Mouse (Mus musculus): Measurements from ENCODE around the gene Galnt2. TPM values are rescaled to one million over a fixed set of nuclear protein-coding genes. Genes with fewer than 3 reads are reported as not detected.

Galnt2 gene
- polyA plus RNA-seq, 1 experiment from 2014 or later = 129 TPM

- ChIA-PET CTCF (no interaction called here), POLR2A (interaction anchor here (0.7 kb wide), 1 partner anchor 269 kb away, joined by 3 read pairs; no protein-coding TSS in a partner anchor)
- in situ Hi-C loops (cut with MboI; ENCODE audit: low pct_unique_long_range_greater_than_20kb) = no loop called here
- no peaks in the 10 kb centered on the region for H3K27me3 ChIP-seq
- DNase-seq (ENCODE audit: low read depth, low spot score) (no peak), ATAC-seq (no peak)
- TF ChIP-seq CTCF (IDR thresholded peaks at IDR 0.05) = no peak
Measured at GRCm38 (mm10) chr8:124279690-124279985, 48.4 kb downstream of the Galnt2 start.

GRCm38 (mm10) chr8:124281700-124282541, 50.7 kb downstream of the Galnt2 start:
- CTCF ChIA-PET = interaction anchor here (1.5 kb wide), 1 partner anchor 11 kb away, joined by 3 read pairs; no protein-coding TSS in a partner anchor

GRCm38 (mm10) chr8:124282878-124283630, 51.9 kb downstream of the Galnt2 start:
- ATAC-seq (no peak), DNase-seq (ENCODE audit: low read depth, low spot score) (no peak)
- no peak for TF ChIP-seq CTCF (IDR thresholded peaks at IDR 0.05)
- no peaks in the 10 kb centered on the region for H3K27me3 ChIP-seq
- in situ Hi-C loops (cut with MboI; ENCODE audit: low pct_unique_long_range_greater_than_20kb) = loop anchor here (5.0 kb wide), 1 partner anchor 59 kb away; no protein-coding TSS in a partner anchor
- POLR2A ChIA-PET = no interaction called here
- CTCF ChIA-PET = no interaction called here

More at GRCm38 (mm10) chr8:124281700-124282541, 50.7 kb downstream of the Galnt2 start:
- H3K27me3 ChIP-seq = no peaks in the 10 kb centered on the region
- TF ChIP-seq CTCF (IDR thresholded peaks at IDR 0.05) = no peak
- no peak for DNase-seq (ENCODE audit: low read depth, low spot score)
- in situ Hi-C loops (cut with MboI; ENCODE audit: low pct_unique_long_range_greater_than_20kb) = loop anchor here (5.0 kb wide), 1 partner anchor 60 kb away; no protein-coding TSS in a partner anchor
- ATAC-seq = no peak
- POLR2A ChIA-PET = no interaction called here

- DNase-seq (ENCODE audit: low read depth, low spot score) (no peak), ATAC-seq (no peak)
- in situ Hi-C loops (cut with MboI; ENCODE audit: low pct_unique_long_range_greater_than_20kb) = loop anchor here (5.0 kb wide), 1 partner anchor 59 kb away; no protein-coding TSS in a partner anchor
- ChIA-PET POLR2A (interaction anchor here (0.6 kb wide), 1 partner anchor 442 kb away, joined by 3 read pairs; no protein-coding TSS in a partner anchor), CTCF (interaction anchor here (1.0 to 2.1 kb wide), 3 partner anchors 13 to 33 kb away, joined by 3 to 5 read pairs (median 4); no protein-coding TSS in a partner anchor)
- no peaks in the 10 kb centered on the region for H3K27me3 ChIP-seq
- no peak for TF ChIP-seq CTCF (IDR thresholded peaks at IDR 0.05)
Measured at GRCm38 (mm10) chr8:124283644-124284332, 52.6 kb downstream of the Galnt2 start.

- no peak for TF ChIP-seq CTCF (IDR thresholded peaks at IDR 0.05)
- in situ Hi-C loops (cut with MboI; ENCODE audit: low pct_unique_long_range_greater_than_20kb) = loop anchor here (5.0 kb wide), 1 partner anchor 58 kb away; no protein-coding TSS in a partner anchor
- CTCF ChIA-PET = interaction anchor here (1.0 to 2.1 kb wide), 3 partner anchors 12 to 32 kb away, joined by 3 to 5 read pairs (median 4); no protein-coding TSS in a partner anchor
- POLR2A ChIA-PET = interaction anchor here (0.6 to 0.7 kb wide), 2 partner anchors 37 to 442 kb away, joined by 3 read pairs; no protein-coding TSS in a partner anchor
- DNase-seq (ENCODE audit: low read depth, low spot score) = no peak
- no peaks in the 10 kb centered on the region for H3K27me3 ChIP-seq
- no peak for ATAC-seq
Measured at GRCm38 (mm10) chr8:124284333-124284711, 53.1 kb downstream of the Galnt2 start.

- no peak for DNase-seq (ENCODE audit: low read depth, low spot score)
- ChIA-PET CTCF (interaction anchor here (1.0 to 2.1 kb wide), 4 partner anchors 11 to 35 kb away, joined by 3 to 5 read pairs (median 4); no protein-coding TSS in a partner anchor), POLR2A (interaction anchor here (0.7 to 1.1 kb wide), 2 partner anchors 37 to 285 kb away, joined by 3 read pairs; no protein-coding TSS in a partner anchor)
- in situ Hi-C loops (cut with MboI; ENCODE audit: low pct_unique_long_range_greater_than_20kb) = loop anchor here (5.0 kb wide), 1 partner anchor 57 kb away; no protein-coding TSS in a partner anchor
- no peak for TF ChIP-seq CTCF (IDR thresholded peaks at IDR 0.05)
- H3K27me3 ChIP-seq = no peaks in the 10 kb centered on the region
- ATAC-seq = no peak
Measured at GRCm38 (mm10) chr8:124284984-124285576, 53.9 kb downstream of the Galnt2 start.

- ATAC-seq (no peak), DNase-seq (ENCODE audit: low read depth, low spot score) (no peak)
- in situ Hi-C loops (cut with MboI; ENCODE audit: low pct_unique_long_range_greater_than_20kb) = no loop called here
- no peaks in the 10 kb centered on the region for H3K27me3 ChIP-seq
- no peak for TF ChIP-seq CTCF (IDR thresholded peaks at IDR 0.05)
- POLR2A ChIA-PET = interaction anchor here (0.7 to 1.1 kb wide), 2 partner anchors 22 to 284 kb away, joined by 3 read pairs; no protein-coding TSS in a partner anchor
- CTCF ChIA-PET = interaction anchor here (1.3 to 1.4 kb wide), 2 partner anchors 36 to 61 kb away, joined by 3 to 5 read pairs; no protein-coding TSS in a partner anchor
Measured at GRCm38 (mm10) chr8:124286461-124287124, 55.4 kb downstream of the Galnt2 start.

- no peaks in the 10 kb centered on the region for H3K27me3 ChIP-seq
- CTCF ChIA-PET = interaction anchor here (1.4 kb wide), 1 partner anchor 59 kb away, joined by 3 read pairs; no protein-coding TSS in a partner anchor
- in situ Hi-C loops (cut with MboI; ENCODE audit: low pct_unique_long_range_greater_than_20kb) = no loop called here
- DNase-seq (ENCODE audit: low read depth, low spot score) (no peak), ATAC-seq (no peak)
- POLR2A ChIA-PET = no interaction called here
- no peak for TF ChIP-seq CTCF (IDR thresholded peaks at IDR 0.05)
Measured at GRCm38 (mm10) chr8:124288215-124288864, 57.1 kb downstream of the Galnt2 start.
